Mouse (Mus musculus) small intestine, adult 10 weeks (tissue): ENCODE data around the gene Crls1. TPM values are rescaled to one million over a fixed set of nuclear protein-coding genes. Genes with fewer than 3 reads are reported as not detected.

Experiments
- polyA plus RNA-seq: library from polyadenylated mRNA; stranded (reverse); fragments of 350-450 nt; fragmentation: Illumina TruSeq; extraction: RNeasy Lipid Tissue Mini Kit (QIAGEN cat#74804); gene quantifications from one replicate; pipeline ENCODE4 v1.2.3, GENCODE M21; 2014; ENCODE audit warnings: low replicate concordance

The Crls1 gene
- 117 TPM for polyA plus RNA-seq

DNA sequence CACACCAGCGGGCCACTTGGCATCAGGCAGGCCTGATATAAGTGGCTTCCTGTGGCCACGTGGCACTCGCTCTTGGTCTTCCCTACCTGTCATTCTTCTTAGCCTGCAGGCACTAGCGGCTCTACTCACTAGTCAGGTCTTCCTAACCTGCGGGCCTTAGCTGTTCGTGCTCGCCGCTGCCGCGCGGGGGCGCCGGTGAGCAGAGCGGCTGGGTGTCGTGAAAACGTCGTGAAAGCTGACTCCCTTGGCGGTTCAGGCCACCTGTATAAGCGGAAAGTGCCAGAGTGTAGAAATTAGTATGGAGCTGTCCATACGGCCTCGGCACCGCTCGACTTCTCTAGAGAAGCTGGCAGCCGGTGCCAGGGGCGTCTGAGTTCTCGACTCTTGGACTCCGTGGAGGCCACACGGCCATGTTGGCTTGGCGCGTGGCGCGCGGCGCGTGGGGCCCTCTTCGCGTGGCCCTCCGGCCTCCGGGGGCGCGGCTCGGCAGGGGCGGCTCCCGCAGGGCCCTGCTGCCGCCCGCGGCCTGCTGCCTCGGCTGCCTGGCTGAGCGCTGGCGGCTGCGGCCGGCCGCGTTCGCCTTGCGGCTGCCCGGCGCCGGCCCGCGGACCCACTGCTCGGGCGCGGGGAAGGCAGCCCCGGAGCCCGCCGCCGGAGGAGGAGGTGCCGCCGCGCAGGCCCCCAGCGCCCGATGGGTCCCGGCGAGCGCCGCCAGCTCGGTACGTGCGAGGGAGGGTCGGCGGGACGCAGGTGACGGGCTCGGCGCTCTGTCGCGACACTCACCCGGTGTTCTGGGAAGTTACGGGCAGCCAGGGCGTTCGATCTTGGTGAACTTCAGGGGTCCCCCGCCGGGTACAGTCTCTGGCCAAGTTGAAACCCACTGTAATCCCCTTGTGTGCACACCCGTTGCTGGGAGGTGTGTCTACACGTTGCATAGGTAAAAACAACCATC lies at the start of gene Crls1:
Gene Crls1, plus strand, starts transcription at position 260 of the 952 bp plus-strand sequence.

DNA sequence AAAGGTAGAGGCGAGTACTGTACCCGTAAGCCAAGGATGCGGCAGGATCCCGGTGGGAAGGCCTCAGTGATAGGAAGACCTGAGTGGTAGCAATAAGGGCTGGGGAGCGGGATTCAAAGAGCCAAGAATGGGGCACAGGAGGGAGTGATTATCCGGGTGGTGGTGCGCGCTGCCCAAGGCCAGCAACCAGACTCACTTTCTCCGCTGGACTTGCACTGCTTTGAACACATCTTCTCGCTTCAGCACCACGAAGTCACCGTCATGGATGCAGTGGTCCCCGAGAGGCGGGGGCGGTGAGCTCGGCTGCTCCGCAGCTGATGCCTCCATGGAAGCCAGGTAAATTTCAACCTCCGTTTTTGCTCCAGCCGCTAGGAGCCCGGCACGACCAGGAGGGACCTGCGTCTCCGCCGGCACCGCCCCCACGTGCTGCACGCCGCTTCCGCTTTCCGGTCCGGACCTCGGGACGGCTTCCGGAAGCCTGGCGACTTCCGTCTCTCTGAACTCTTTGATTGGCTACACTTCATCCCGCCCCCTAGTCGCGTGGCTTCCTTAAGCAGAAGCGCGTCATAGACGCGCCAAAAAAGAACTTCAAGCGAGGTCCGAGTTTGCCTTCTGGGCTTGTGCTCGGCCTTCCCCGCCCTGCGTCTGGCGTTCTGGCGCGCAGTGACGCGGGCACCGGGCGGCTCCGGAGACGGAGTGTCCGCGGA lies 30.7 kb upstream of the Crls1 start, which contains the start of the genes Trmt6 and Mcm8:
Gene Trmt6, minus strand, starts transcription at position 448 of the 707 bp plus-strand sequence.
Gene Mcm8, plus strand, starts transcription at position 534 of the 707 bp plus-strand sequence.

DNA sequence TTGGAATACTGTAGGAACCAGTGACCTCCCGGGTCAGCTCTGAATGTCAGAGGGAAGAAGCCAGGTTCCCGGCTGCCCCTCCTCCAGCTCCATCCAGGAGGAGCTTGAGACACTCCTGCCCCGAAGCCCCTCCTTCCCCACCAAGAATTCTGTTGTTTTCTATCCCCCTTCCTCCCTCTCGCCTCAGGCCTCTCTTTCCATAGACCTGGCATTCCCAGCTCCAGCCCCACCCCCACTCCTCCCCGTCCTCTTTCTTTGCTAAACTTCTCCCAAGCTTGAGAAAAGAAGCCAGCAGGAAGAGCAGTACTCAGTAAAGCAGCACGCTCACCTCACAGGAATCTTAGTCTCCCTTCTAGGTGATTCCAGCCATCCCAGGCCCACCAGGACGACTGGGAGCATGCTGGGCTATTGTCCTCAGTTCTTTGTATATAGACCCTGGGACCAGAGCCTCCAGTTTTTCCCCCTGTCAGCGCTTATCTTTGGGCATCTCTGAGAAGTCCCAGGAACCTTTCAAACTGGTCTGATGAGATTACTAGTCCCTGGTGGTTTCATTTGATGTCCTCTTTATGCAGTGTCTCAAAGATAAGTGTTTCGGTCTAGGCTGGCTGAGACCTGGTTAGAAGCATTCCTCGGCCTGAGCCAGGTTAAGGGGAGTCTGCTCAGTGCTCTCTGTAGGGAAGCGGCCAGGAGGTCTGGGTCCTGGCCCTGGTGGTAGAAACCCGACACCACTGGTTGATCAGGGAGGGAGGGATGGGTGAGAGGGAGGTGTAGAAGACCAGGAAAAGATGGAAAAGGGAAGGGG lies 34.6 kb downstream of the Crls1 start, which contains the start of gene Lrrn4:
Gene Lrrn4, minus strand, starts transcription at position 48 of the 802 bp plus-strand sequence.

Other genes starting within 250 kb of the Crls1 start
- gene Shld1, start 159.7 kb upstream of the Crls1 start, polyA plus RNA-seq, result 4.4 TPM
- 46.0 TPM for gene Chgb, start 65.4 kb upstream of the Crls1 start, polyA plus RNA-seq
- 28.7 TPM for gene Trmt6, start 30.6 kb upstream of the Crls1 start, polyA plus RNA-seq
- 5.8 TPM for gene Mcm8, start 30.5 kb upstream of the Crls1 start, polyA plus RNA-seq
- 1.5 TPM for gene Lrrn4, start 34.2 kb downstream of the Crls1 start, polyA plus RNA-seq
- 12.8 TPM for gene Fermt1, start 99.2 kb downstream of the Crls1 start, polyA plus RNA-seq